Mouse (Mus musculus) brain, adult 2 months (tissue): Measurements from ENCODE around the gene Kdm2b.

ENCODE experiments used
- DNase-seq: peaks from one replicate; pipeline ENCODE4 v3.0.0; 2011; ENCODE audit warnings: low read depth, low spot score

Kdm2b gene

GRCm38 (mm10) chr5:122927092-122927491 lies 62.5 kb downstream of the Kdm2b start:
- no peak for DNase-seq

- no peak for DNase-seq
Measured at GRCm38 (mm10) chr5:122926341-122926740, 63.3 kb downstream of the Kdm2b start.

- DNase-seq, result peak; percentile 90
Measured at GRCm38 (mm10) chr5:122925534-122925958, 64.1 kb downstream of the Kdm2b start.

- DNase-seq, result peak; percentile 84
Measured at GRCm38 (mm10) chr5:122923871-122924465, 65.7 kb downstream of the Kdm2b start.

GRCm38 (mm10) chr5:122921941-122922340 lies 67.7 kb downstream of the Kdm2b start:
- DNase-seq, result no peak

- DNase-seq, result no peak
Measured at GRCm38 (mm10) chr5:122920557-122920956, 69.1 kb downstream of the Kdm2b start.

GRCm38 (mm10) chr5:122917982-122918711 lies 71.5 kb downstream of the Kdm2b start:
- no peak for DNase-seq

- DNase-seq, result no peak
Measured at GRCm38 (mm10) chr5:122916147-122916546, 73.5 kb downstream of the Kdm2b start.

- no peak for DNase-seq
Measured at GRCm38 (mm10) chr5:122912863-122913262, 76.8 kb downstream of the Kdm2b start.

- peak; percentile 69 for DNase-seq
Measured at GRCm38 (mm10) chr5:122909481-122909880, 80.1 kb downstream of the Kdm2b start.

- no peak for DNase-seq
Measured at GRCm38 (mm10) chr5:122908001-122908400, 81.6 kb downstream of the Kdm2b start.

- DNase-seq, result no peak
Measured at GRCm38 (mm10) chr5:122907182-122907581, 82.4 kb downstream of the Kdm2b start.

GRCm38 (mm10) chr5:122903165-122903564 lies 86.5 kb downstream of the Kdm2b start:
- DNase-seq, result no peak

GRCm38 (mm10) chr5:122902228-122902627 lies 87.4 kb downstream of the Kdm2b start:
- no peak for DNase-seq

GRCm38 (mm10) chr5:122901666-122902065 lies 88.0 kb downstream of the Kdm2b start:
- no peak for DNase-seq

GRCm38 (mm10) chr5:122901179-122901578 lies 88.4 kb downstream of the Kdm2b start:
- DNase-seq, result no peak

GRCm38 (mm10) chr5:122900558-122901171 lies 89.0 kb downstream of the Kdm2b start:
- no peak for DNase-seq

GRCm38 (mm10) chr5:122899777-122900557 lies 89.7 kb downstream of the Kdm2b start:
- peak; percentile 94 for DNase-seq

GRCm38 (mm10) chr5:122898963-122899776 lies 90.5 kb downstream of the Kdm2b start:
- DNase-seq, result no peak

GRCm38 (mm10) chr5:122898153-122898552 lies 91.5 kb downstream of the Kdm2b start:
- DNase-seq, result no peak

GRCm38 (mm10) chr5:122894821-122895220 lies 94.8 kb downstream of the Kdm2b start:
- no peak for DNase-seq
